17 mouse cellular contexts compared by ENCODE assay signal in genomic region chr6:148543047-148543446, GRCm38 (mm10).
"Had no signal": no experiment of that assay in that cellular context is flagged by ENCODE, and none has a peak within 500 bp of the region (broad histone marks: within the 10 kb centered on the region; RNA-seq: fewer than 3 reads in every experiment).

No protein-coding gene starts in this region.

- H3K27me3 ChIP-seq: lung, embryonic 15.5 days; megakaryocyte, embryonic 14.5 days; midbrain, embryonic 13.5 days; midbrain, embryonic 15.5 days; neural tube, embryonic 12.5 days; stomach, embryonic 15.5 days had no signal

- H3K9ac ChIP-seq: lung, embryonic 15.5 days; midbrain, embryonic 13.5 days; midbrain, embryonic 15.5 days; neural tube, embryonic 12.5 days; stomach, embryonic 15.5 days had no signal

- H3K4me1 ChIP-seq: lung, embryonic 15.5 days; megakaryocyte, embryonic 14.5 days; midbrain, embryonic 15.5 days; neural tube, embryonic 12.5 days had no signal

- DNase-seq: lung, adult 2 months; lung, postnatal 14 days; lung, postnatal 36 days; right cerebral cortex, postnatal 14 days; thymus, adult 18-20 months; thymus, postnatal 14 days; thymus, postnatal 36 days had no signal

- ATAC-seq: lung, postnatal 0 days; midbrain, embryonic 13.5 days; midbrain, embryonic 15.5 days had no signal

- H3K4me2 ChIP-seq: lung, embryonic 15.5 days; midbrain, embryonic 11.5 days; midbrain, embryonic 13.5 days; midbrain, embryonic 15.5 days; neural tube, embryonic 12.5 days; stomach, embryonic 15.5 days had no signal

- H3K9me3 ChIP-seq: lung, embryonic 15.5 days; megakaryocyte, embryonic 14.5 days; midbrain, embryonic 13.5 days; midbrain, embryonic 15.5 days; neural tube, embryonic 12.5 days; stomach, embryonic 15.5 days had no signal

- H3K27ac ChIP-seq: lung, embryonic 15.5 days; macrophage; midbrain, embryonic 13.5 days; midbrain, embryonic 15.5 days; neural tube, embryonic 12.5 days; stomach, embryonic 15.5 days; stomach, postnatal 0 days had no signal

- H3K4me3 ChIP-seq: lung, embryonic 15.5 days; megakaryocyte, embryonic 14.5 days; midbrain, embryonic 13.5 days; midbrain, embryonic 15.5 days; neural tube, embryonic 12.5 days; stomach, embryonic 15.5 days had no signal

- H3K36me3 ChIP-seq: lung, embryonic 15.5 days; midbrain, embryonic 13.5 days; midbrain, embryonic 15.5 days; neural tube, embryonic 12.5 days; stomach, embryonic 15.5 days had no signal
